Mouse (Mus musculus) right cerebral cortex, adult 2 months (tissue): ENCODE measurements at regions not wholly inside any gene's neighbourhood (a gene's known extent, or its start where the extent isn't known, plus 50 kb on each side); places are given as distances from the start of the nearest gene placed in this dataset.

ENCODE experiments used
- DNase-seq, 2 experiments: peaks; one replicate each; pipeline ENCODE4 v3.0.0; 2021 to 2022; ENCODE audit warnings: low spot score in 2 of 2

- no peak for DNase-seq
These were observed 680.1 kb downstream of the Nova1 start for GRCm38 (mm10) chr12:46138646-46139045.

DNA sequence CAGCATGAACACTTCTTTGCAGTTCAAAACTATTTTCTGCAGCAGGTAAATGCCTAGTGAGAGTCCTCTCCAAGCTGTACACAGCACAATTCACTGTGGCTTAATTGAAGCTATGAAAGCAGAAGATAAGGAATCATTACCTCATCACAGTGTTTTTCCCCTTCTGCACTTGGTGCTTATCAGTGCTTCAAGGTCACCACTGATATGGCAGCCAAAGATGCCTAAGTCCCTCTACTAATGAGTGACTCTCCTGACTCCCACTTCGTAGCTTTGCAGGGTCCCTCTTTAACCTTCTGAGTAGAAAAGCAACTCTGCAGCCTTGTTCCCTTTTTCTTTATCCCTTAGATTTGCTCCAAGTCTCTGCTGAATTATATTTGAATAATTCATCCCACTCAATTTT, 692.9 kb downstream of the Nova1 start:
- DNase-seq: no peak

DNA sequence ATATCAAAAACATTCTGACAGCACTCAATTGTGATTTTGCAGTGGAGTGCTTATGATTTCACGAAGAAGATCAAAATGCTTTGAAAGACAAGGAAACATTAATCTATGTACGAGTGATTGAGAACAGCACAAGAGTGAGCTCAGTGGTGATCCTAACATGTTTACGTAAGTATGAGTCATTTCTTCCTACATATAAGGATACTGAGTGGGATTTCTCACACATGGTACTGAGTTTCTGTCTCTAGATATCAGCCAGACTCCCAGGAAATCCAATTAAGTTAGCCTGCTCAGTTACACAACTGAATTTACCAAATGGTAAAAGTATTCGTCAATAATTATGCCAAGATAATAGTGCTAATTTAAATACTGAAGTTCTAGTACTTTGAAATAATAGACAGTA, 707.4 kb downstream of the Nova1 start:
- no peak for DNase-seq

DNA sequence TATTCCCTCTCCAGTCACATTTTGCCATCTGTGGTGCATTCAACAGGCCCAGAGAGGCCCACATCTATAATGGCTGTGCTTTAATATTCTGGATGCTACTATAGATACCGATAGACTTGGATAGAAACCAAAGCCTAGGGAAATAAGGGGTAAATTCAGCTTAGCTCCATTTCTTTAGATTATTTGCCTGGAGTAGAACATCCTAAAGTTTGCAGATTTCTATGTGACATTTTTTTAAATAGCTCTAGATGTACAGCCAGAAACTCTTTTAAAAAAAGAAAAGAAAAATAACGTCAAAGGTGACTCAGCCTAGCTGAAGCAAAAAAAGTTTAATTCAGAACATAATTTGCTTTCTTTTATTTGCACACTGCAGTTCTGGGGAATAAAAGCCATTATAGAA, 735.4 kb downstream of the Nova1 start:
- no peak for DNase-seq

DNA sequence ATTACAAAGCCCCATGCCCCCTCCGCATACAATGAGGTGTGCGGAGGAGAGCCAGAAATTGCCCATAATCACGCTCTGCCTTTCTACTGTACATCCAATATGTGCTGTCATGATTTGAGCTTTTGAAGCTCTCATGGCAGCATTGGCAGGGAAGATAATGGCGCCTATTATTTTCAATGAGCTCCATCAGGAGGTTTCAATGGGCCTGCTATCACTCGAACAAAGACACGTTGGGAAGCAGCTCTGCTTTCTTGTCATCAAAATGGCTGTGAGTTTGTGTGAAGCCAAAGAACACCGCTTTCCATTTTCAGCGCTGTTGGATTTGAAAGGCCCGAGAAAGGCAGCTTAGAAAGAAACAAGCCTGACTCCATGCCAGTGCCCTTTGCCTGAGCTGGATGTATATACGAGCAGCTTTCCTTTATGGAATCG, 742.9 kb downstream of the Nova1 start:
- DNase-seq: no peak

- DNase-seq: no peak
These were observed 743.4 kb downstream of the Nova1 start for GRCm38 (mm10) chr12:46075355-46075754.

DNA sequence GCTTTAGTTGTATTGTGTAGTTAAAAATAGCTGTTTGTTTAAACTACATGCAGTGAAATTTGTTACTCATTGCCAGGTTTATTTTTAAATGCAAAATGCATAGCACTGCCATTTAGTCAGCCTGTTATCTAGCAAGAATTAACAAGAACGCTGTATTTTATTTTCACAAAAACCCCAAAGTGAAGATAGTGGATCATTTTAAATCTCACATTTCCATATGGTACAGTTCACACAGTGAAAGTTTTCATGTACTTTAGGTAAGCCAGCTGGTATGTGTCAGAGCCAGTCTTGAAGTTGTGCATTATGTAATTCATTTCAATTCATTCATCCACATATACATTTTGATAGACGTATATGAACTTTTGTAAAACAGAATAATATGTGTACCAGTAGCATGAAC, 751.8 kb downstream of the Nova1 start:
- no peak for DNase-seq

- peak; percentile 49 to 53 for DNase-seq
These were observed 778.1 kb downstream of the Nova1 start for GRCm38 (mm10) chr12:46040626-46041025.

- peak; percentile 5 to 10 for DNase-seq
These were observed 778.5 kb downstream of the Nova1 start for GRCm38 (mm10) chr12:46040216-46040615.

DNA sequence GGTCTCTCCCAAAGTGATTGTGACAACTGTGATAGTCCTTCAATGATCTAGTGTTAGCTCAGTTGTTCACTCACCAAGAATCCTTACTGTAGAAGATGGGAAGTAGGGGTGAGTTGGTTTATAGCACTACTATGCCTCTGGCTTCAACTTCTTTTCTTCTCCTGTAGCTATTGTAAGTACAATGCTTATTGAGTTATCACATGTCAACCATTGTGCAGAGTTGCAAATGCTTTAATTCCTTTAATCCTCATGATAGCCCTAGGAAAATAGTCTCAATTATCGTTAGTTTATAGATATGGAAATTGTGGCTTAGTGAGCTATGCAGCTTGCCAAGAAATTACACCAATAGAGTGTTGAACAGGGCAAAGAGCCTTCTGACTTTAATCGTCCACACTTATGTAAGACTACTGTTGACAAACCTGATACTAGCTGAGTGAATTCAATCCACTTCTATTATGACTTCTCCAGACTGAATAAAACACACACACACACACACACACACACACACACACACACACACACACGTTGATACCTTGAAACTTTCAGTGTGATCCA, 782.1 kb downstream of the Nova1 start:
- DNase-seq: no peak

GRCm38 (mm10) chr12:46025266-46025665, 793.5 kb downstream of the Nova1 start:
- DNase-seq: no peak

DNA sequence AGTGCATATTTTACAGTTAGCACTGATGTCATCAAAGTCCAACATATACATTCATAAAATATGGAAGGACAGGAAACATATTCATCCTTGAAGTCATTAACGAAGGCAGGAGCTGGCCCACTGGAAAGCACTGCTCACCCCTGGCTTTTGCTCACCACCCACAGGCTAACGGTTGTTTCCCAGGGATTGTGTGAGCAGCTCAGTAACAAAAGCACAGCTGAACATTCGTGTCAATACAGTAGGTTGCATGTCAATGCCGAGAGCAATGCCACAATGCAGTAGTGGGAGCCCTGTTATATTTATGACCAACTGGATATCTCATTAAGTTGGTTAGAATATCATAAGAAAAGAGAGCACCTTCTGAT, 797.2 kb downstream of the Nova1 start:
- no peak for DNase-seq

DNA sequence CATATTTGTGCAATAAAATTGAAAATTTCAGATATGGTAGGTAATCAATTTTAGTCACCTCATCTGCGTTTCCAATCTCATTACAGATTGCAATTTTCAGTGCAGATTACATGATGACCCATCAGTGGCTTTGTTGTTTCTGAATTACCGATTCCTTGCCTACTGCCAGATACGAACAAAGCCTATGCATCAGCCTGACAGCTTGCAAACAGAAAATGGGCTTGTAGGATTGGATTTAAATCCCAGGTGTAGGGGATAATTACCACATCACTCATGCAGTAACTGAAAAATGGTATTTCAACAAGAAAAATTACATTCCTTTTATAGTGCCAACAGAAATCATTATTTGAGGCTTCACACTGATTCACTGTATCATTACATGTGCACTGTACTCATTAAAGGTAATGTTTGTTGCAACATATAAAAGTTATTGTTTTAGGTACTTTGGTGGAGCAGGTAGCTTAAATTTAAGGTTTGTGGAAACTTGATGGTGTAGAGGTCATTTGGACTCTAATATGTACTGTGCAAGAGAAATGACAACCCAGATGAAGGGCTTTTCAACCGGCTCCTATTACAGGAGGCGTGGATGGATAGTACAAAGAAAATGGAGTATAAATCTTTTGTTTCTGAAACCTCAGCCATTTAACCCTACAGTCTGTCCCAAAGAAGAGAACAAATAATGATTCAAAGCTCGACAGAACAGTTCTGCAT, 797.7 kb downstream of the Nova1 start:
- no peak for DNase-seq

- no peak for DNase-seq
These were observed 840.9 kb downstream of the Nova1 start for GRCm38 (mm10) chr12:45977691-45978414.

DNA sequence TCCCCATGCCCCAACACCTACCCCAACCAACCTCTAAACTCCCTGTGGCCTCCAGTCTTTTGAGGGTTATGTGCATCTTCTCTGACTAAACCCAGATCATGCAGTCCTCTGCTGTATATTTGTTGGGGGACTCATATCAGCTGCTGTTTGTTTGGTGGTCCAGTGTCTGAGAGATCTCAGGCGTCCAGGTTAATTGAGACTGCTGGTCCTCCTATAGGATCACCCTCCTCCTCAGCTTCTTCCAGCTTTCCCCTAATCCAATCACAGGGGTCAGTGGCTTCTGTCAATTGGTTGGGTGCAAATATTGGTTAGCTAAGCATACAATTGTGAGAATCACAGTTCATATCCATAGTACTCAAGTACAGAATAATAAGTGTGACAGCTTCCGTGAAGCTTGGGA, 842.9 kb downstream of the Nova1 start:
- DNase-seq: no peak

DNA sequence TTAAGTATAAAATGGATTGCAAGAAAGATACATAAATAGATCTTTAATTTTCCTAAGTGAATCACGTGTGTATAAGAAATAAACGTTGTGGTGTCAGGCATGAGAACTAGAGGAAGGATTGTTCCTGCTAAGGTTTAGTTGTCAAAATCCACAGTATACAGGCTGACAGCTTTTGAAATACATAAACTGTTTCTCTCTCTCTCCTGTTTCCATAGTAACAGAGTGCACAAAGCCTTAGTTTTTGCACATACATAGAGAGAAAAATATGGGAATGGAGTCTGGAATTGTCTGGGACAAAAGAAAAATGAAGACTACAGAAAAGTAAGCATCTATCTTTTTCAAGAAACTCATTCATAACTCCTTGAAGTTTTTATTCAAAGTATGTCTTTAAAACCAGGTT, 848.3 kb downstream of the Nova1 start:
- DNase-seq: no peak

- DNase-seq: no peak
These were observed 848.8 kb downstream of the Nova1 start for GRCm38 (mm10) chr12:45969881-45970280.

DNA sequence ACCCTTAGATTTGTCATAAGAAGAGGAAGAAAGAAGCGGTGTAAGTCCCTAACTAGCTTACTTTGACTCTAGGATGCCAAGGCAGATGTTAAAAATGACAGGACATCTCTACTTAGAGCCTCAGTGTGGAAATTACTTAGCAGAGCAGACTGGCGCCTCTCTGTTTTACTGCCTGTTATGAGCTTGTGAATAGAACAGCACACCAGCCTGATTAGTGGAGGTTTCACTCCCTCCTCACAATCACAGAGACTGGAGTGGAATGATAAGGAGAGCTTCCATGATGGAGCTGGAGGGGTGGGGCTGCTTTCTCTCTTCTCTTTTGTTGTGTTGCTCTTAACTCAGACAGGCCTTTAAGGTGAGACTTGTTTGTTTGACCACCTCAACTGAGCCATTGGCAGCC, 871.8 kb downstream of the Nova1 start:
- no peak for DNase-seq

DNA sequence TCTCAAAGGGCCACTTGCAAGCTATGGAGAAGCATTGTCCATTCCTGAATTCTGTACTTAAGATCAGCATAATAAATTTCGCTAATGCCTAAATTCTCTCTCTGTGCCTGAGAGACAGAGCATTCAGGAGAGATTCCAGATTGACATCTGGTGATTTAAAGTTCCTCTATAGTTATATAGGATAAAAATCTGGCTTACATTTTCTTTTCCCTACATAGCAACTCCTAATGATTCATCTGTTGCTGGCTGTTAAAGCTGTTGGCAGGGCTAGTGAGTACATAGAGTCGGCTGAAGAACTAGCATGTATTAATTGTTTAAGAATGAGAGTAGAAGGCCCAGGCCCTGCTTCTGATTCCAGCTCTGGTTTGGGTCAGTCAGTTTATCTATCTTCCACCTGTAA, 870.0 kb upstream of the Stxbp6 start:
- DNase-seq: peak in 1 of 2 experiments; percentile 16

DNA sequence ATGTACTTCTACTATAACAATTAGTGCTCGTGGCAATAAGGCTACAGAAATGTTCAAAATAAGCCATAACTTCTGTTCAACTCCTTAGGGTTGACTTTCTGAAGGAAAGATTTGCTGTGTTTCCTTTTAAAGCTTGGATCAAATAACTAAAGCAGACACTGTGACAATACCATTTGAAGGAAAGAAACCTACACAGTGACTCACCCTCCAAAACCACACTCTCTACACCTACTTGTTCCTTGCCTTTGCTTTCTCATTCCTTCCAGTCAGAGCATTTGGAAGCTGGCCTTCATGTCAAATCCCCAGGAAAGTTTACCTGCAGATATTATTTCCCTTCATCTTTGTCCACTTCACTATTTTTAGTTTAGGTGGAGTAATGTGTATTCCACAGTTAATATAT, 867.9 kb upstream of the Stxbp6 start:
- DNase-seq: no peak

DNA sequence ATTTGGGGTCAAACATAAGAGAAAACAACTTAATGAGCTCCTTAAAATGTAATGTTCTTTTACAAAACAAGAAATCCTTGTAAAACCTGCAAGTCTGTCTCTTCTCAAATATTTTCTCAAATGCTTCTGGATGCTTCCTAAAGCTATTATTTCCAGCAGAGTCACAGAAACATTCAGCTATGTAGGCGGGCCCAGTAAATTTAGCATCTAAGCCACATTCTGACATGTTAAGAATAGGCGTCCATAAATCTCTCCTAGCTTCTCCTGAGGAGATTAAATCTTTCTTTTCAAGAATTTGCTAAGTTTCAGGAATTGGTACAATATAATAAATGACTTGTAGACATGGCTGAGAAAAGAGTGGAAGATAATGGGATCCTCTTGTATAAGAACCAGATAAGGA, 858.9 kb upstream of the Stxbp6 start:
- DNase-seq: peak in 1 of 2 experiments; percentile 5

GRCm38 (mm10) chr12:45932251-45932650, 857.7 kb upstream of the Stxbp6 start:
- DNase-seq: no peak

DNA sequence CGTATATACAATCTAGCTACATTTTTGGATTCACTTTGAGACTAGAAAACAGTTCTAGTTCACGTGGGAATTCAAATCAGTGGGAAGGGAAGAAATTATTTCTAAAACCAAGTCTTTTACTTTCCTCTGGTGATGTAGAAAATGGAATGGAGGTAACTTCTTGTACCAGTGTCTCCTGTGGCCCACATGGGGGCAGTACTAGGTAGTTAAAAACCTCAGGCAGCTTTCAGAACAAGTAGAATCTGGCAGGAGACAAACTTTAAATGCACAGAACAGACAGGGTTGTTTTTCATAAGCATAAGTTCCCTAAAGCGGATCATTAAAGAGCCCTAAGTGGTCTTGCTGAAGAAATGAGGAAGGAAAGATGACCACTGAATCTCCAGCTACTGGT, 855.2 kb upstream of the Stxbp6 start:
- peak; percentile 46 to 50 for DNase-seq
